Mouse (Mus musculus) intestine, embryonic 16.5 days (tissue): ENCODE results near the gene Mmp1b. TPM values are rescaled to one million over a fixed set of nuclear protein-coding genes. Genes with fewer than 3 reads are reported as not detected.

Experiments
- polyA plus RNA-seq: library from polyadenylated mRNA; unstranded; fragments of >200 nt; fragmentation: Nextera tagmentation; extraction: Ambion mirVana; gene quantifications from 2 replicates; pipeline ENCODE4 v1.2.1, GENCODE M21; 2015

The Mmp1b gene
- polyA plus RNA-seq, 1 experiment from 2014 or later: not detected

Other genes with a start within 250 kb of the Mmp1b start
- 8.1 and 8.3 TPM in 2 replicates for gene Dync2h1, start 203.6 kb downstream of the Mmp1b start, polyA plus RNA-seq
- gene Dcun1d5, start 203.5 kb downstream of the Mmp1b start, polyA plus RNA-seq: 82.1 and 84.5 TPM in 2 replicates
- 1.3 and 1.5 TPM in 2 replicates for gene Mmp13, start 115.5 kb downstream of the Mmp1b start, polyA plus RNA-seq
- 0.16 TPM in 2 replicates for gene Mmp12, start 43.7 kb downstream of the Mmp1b start, polyA plus RNA-seq
- gene Mmp3, start 57.8 kb upstream of the Mmp1b start, polyA plus RNA-seq: 0.07 TPM in 1 of 2 replicates, not detected in the other
- 0.37 and 0.66 TPM in 2 replicates for gene Mmp10, start 114.3 kb upstream of the Mmp1b start, polyA plus RNA-seq
- gene Mmp8, start 170.4 kb upstream of the Mmp1b start, polyA plus RNA-seq: 0.44 and 0.95 TPM in 2 replicates
- not detected in 2 replicates for gene Mmp27, start 183.3 kb upstream of the Mmp1b start, polyA plus RNA-seq
- 0.22 and 0.24 TPM in 2 replicates for gene Mmp20, start 240.2 kb upstream of the Mmp1b start, polyA plus RNA-seq